Mouse (Mus musculus) megakaryocyte-erythroid progenitor cell, adult 5-6 weeks (primary cell): ENCODE measurements around the gene Fzd2. TPM values are rescaled to one million over a fixed set of nuclear protein-coding genes. Genes with fewer than 3 reads are reported as not detected.
"Not testable (repeated sequence)": the region's sequence is repeated elsewhere in the genome, so short reads cannot be mapped to it uniquely, and the experiment has no call there.

ENCODE experiments used
- ATAC-seq: replicated peaks from 2 replicates; pipeline ENCODE4 v1.8.0; 2016; ENCODE audit warnings: mild to moderate bottlenecking, inconsistent platforms; ENCODE audit not compliant: severe bottlenecking, poor library complexity, low FRiP score, low TSS enrichment
- total RNA-seq, 2 experiments: library from RNA; stranded (forward) in 1 of 2; stranded (reverse) in 1 of 2; fragments of 200-1000, 215-1000 nt in 1 of 2; fragments of >200 nt in 1 of 2; fragmentation: Nextera tagmentation in 1 of 2; gene quantifications; 2 replicates each; pipeline ENCODE4 v1.2.3; 2014 to 2017

The Fzd2 gene
- total RNA-seq (2014; fragmentation: Nextera tagmentation) (not detected in 2 replicates), total RNA-seq (2017) (not detected in 2 replicates)

DNA sequence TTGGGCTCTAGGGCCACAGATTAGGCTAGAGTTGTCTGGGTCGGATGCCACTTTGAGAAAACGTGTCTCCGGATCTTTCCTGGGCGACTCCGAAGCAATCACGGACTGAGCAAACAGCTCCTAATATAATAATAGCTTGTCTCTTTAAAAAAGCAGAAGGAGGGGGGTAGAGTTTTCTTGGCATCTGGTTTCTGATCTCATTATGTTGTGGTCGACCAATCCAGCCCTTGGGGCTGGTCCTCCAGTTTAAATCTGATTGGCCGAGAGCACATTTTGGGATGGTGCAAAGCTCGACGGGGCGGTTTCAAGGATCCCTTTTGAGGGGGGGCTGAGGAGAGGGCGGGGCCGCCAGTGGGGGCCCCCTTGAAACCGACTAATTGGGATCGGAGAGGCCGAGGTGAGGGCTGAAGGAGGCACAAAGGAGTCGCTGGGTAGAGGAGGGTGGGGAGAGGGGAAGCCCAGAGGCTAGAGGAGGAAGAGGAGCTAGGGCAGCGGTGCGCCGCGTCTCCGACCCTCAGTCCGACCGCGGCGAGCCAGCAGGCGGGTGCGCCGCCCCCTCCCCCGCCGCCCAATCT is at the start of gene Fzd2:
Fzd2 (plus strand) TSS at position 387 of the 575 bp plus-strand sequence.
- 0 out of 2 replicates have a peak, but pooled peaks have one; percentile 24 for ATAC-seq

DNA sequence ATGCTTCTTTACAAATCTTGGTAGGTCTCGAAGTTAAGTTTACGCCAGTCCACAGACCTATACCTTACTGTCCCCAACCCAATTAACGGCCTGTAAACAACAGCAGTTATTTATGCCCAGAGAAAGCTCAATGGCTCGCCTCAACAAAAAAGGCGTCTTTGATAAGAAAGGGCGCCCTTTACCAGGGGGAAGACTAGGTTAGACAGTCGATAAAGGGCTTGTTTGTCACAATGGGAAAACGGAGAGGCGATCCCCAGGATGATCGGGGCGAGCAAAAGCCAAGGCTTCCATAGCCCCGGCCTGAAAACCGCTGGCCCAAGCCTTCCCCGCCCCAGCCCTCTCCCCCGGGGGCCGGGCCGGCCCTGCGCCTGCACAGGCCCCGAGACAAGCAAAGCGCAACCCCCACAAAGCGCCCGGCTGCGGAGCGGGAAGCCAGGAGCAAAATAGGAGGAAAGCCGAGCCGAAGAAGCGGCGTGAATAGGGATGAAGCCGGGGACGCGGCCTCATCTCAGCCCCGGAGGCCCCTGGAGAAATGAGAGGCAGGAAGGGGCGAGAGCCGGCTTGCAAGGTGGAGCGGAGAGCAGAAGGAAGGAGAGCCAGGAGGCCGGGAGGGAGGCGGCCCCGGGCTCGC is 48.7 kb upstream of the Fzd2 start:
- peak; percentile 39; the same call in 1 of the 2 replicates for ATAC-seq

DNA sequence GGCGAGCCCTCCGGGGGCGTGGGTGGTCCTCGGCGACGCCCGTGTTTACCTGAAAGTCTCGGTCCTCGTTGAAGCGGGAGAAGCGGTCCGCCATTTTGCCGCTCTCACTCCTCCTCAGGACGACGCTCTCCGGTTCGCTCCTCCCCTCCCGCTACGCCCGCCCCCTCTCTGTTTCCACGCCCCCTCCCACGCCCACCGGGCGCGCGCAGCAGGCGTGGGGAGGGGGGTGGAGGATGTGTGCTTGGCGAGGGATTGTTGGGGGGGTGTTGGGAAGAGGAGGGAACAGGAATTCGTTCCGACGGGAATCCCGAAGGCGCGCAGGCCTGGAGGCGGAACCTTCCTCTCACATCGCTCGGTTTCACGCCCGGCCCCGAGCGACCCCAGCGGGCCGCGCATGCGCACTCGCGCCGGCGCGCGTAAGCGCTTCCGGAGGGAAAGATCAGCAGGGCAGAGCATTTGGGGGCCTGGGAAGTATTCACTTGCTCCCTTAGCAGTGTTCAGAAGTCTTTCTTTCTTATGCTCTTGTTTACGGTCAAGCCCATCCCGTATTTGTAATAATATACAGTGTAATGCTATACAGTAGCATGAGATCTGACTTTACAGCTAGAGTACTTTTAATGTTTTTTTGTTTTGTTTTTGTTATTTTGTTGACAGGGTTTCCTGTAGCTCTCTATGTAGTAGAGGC is 48.0 kb upstream of the Fzd2 start, which contains the start of gene Gpatch8:
Gpatch8 (minus strand) TSS at position 362 of the 685 bp plus-strand sequence.
- ATAC-seq: peak; percentile 92

- no peak for ATAC-seq
Measured at GRCm38 (mm10) chr11:102556716-102557074, 47.5 kb upstream of the Fzd2 start.

GRCm38 (mm10) chr11:102557386-102557785 is 46.8 kb upstream of the Fzd2 start:
- no peak for ATAC-seq

GRCm38 (mm10) chr11:102558704-102559103 is 45.5 kb upstream of the Fzd2 start:
- no peak for ATAC-seq

GRCm38 (mm10) chr11:102564952-102565671 is 39.1 kb upstream of the Fzd2 start:
- not testable (repeated sequence) for ATAC-seq

DNA sequence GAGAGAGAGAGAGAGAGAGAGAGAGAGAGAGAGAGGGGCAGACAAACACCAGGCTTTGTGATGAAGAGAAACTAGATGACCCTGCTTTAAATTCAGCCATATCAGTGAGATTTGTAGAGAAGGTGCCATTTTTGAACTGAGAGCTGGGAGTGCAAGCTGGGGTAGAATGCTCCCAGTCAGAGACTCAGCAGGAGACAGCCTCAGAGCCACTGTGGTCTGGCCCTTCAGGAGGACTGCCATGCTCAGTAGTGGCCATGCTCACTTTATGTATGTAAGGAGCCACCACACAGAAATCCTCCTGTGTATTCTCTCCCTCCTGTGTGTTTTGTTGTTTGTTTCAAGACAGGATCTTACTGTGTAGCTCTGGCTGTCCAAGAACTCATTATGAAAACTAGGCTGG is 38.5 kb upstream of the Fzd2 start:
- ATAC-seq: no peak

- ATAC-seq: no peak
Measured at GRCm38 (mm10) chr11:102566290-102566689, 37.9 kb upstream of the Fzd2 start.

DNA sequence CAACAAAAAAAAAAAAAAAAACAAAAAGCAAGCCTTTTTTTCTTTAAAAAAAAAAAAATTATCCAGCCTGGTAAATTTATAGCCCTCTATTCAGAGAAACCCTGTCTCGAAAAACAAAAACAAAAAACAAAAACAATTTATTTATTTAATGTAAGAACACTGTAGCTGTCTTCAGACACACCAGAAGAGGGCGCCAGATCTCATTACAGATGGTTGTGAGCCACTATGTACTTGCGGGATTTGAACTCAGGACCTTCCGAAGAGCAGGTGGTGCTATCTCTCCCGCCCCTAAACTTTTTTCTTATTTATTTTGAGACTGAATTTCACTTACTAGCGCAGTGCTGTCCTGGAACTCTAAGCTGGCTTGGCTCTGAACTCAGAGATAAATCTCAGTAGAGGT is 37.0 kb upstream of the Fzd2 start:
- ATAC-seq: no peak

- ATAC-seq: no peak
Measured at GRCm38 (mm10) chr11:102567723-102568122, 36.5 kb upstream of the Fzd2 start.

GRCm38 (mm10) chr11:102568191-102568590 is 36.0 kb upstream of the Fzd2 start:
- no peak for ATAC-seq

DNA sequence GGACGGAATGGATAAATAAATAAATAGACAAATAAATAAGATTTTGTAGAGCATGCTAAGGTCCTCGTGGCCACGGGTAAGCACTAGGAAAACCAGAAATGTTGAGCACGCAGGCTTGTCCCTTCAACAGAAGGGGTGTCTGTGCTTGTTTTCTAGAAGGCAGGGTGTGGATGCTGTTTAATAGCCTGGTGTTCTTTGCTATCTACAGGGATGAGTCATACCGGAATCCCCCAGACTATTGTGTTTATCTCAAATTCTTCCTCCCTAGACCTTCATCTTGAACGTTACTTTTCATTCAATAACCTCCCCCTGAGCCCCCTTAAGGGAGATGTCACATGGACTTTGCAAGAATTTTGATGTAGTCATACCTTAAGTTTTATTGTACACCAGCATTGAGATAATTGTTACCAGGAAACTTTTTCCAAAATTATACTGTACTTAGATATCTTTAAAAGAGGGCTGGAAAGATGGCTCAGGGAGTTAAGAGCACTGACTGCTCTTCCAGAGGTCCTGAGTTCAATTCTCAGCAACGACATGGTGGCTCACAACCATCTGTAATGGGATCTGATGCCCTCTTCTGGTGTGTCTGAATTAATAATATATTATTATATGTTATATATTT is 35.3 kb upstream of the Fzd2 start:
- ATAC-seq: no peak

DNA sequence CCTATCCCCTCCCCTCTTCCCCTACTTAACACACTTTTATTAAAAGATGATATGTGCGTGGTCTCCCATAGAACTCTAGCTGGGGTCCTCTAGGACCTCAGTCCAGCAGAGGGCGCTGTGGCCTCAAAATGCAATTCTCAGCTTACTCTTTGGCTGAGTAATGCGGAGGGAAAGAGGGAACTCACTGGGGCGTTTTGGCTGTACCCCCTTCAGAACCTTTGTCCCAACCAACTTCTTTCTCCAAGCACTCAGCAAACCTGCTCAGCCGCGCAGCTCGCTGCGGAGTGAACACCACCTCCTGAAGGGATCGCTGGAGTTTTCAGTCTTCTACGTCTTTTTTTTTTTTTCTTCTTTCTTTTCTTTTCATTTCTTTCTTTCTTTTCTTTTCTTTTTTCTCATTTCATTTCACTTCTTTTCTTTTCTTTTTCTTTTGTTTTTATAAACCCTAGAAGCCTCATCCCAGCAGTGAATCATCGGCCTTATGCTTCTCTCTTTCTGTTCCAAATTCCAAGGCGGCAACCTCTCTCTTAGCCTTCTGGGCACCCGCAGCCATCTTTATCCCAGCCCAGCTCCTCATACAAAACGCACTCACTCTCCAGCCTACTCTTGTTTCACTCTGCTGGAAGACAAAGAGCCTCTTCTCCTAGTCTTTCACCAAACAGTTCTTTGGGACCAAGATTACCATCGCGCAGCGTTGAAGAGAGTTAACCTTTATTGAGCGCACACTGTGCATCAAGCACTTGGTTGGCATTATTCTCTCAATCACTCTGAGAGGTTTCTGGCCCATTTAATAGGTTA is 31.1 kb upstream of the Fzd2 start:
- peak; percentile 82 for ATAC-seq

GRCm38 (mm10) chr11:102575034-102575433 is 29.2 kb upstream of the Fzd2 start:
- ATAC-seq: no peak

GRCm38 (mm10) chr11:102576050-102576754 is 28.0 kb upstream of the Fzd2 start:
- no peak for ATAC-seq

GRCm38 (mm10) chr11:102578341-102579118 is 25.7 kb upstream of the Fzd2 start:
- peak; percentile 89 for ATAC-seq
